Mouse (Mus musculus) embryonic facial prominence, embryonic 13.5 days (tissue): ENCODE measurements around the gene A430005L14Rik. TPM values are rescaled to one million over a fixed set of nuclear protein-coding genes. Genes with fewer than 3 reads are reported as not detected.

Source experiments
- ATAC-seq: fragments of 200-750 bp; cut with Nextera tagmentation; 2 replicates; pipeline ENCODE4 v1.8.0; 2017; ENCODE audit warnings: low read depth; ENCODE audit not compliant: insufficient number of reproducible peaks, insufficient read depth, low FRiP score, low TSS enrichment
- H3K27ac ChIP-seq: fragments of 300-500 bp; sonication (generic); 2 replicates; pipeline ENCODE4 v1.5.1; 2015; ENCODE audit warnings: moderate library complexity, mild to moderate bottlenecking, inconsistent platforms
- H3K27me3 ChIP-seq: fragments of 300-500 bp; sonication (generic); 2 replicates; pipeline ENCODE4 v1.6.1; 2015; ENCODE audit warnings: mild to moderate bottlenecking, inconsistent platforms
- H3K36me3 ChIP-seq: fragments of 300-500 bp; sonication (generic); 2 replicates; pipeline ENCODE4 v1.6.1; 2015; ENCODE audit warnings: mild to moderate bottlenecking, inconsistent platforms
- H3K4me1 ChIP-seq: fragments of 300-500 bp; sonication (generic); 2 replicates; pipeline ENCODE4 v1.6.1; 2015; ENCODE audit warnings: inconsistent platforms
- H3K4me2 ChIP-seq: fragments of 300-500 bp; sonication (generic); 2 replicates; pipeline ENCODE4 v1.6.1; 2015; ENCODE audit warnings: moderate library complexity, mild to moderate bottlenecking, inconsistent platforms
- H3K4me3 ChIP-seq: fragments of 300-500 bp; sonication (generic); 2 replicates; pipeline ENCODE4 v1.5.1; 2015; ENCODE audit warnings: mild to moderate bottlenecking, inconsistent platforms
- H3K9ac ChIP-seq: fragments of 300-500 bp; sonication (generic); 2 replicates; pipeline ENCODE4 v1.6.1; 2015; ENCODE audit warnings: mild to moderate bottlenecking, inconsistent platforms
- H3K9me3 ChIP-seq: fragments of 300-500 bp; sonication (generic); 2 replicates; pipeline ENCODE4 v1.6.1; 2016; ENCODE audit warnings: inconsistent platforms
- WGBS: fragments of 180-500 bp; shearing (Covaris S2); methylation state at CpG from one replicate; pipeline ENCODE4 v1.1.7; 2015; ENCODE audit warnings: mixed read lengths; 5-methylcytosine and 5-hydroxymethylcytosine counted together
- polyA plus RNA-seq: library from polyadenylated mRNA; unstranded; fragments of >200 nt; fragmentation: Nextera tagmentation; extraction: Ambion mirVana; gene quantifications from 2 replicates; pipeline ENCODE4 v1.2.1, GENCODE M21; 2015

The A430005L14Rik gene
- polyA plus RNA-seq, 1 experiment from 2014 or later, result 82.0 TPM

DNA sequence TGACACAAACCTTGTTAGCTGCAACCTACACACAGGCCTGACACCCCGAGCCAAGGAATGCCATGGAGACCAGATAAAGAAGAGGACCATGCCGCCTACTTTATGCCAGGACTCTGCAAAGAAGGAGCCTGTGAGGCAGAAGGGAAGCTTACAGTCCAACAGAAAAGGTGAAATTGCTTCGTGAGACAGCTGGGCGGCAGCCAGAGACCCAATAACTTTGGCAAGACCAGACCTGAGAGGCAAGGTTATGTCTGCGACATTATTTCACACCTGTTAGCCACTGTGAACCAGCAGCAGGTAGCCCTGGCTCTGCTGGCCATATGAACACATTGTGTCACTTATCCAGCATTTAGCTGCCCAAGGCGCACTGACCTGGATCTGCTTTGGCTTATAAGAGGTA lies 11.3 kb upstream of the A430005L14Rik start:
- H3K9ac ChIP-seq, result no peak overlapping the region
- H3K4me1 ChIP-seq, result peaks cover under 1% of the 10 kb centered on the region; the same call in 1 of the 2 replicates
- H3K4me3 ChIP-seq, result no peak overlapping the region
- peaks cover 25% of the 10 kb centered on the region; the same call in 1 of the 2 replicates for H3K27me3 ChIP-seq
- no peaks in the 10 kb centered on the region for H3K36me3 ChIP-seq
- H3K27ac ChIP-seq, result no peak overlapping the region
- 76% methylated on average over 6 of the region's 6 CpGs for WGBS
- H3K9me3 ChIP-seq, result no peaks in the 10 kb centered on the region
- H3K4me2 ChIP-seq, result no peak overlapping the region
- no peak for ATAC-seq

DNA sequence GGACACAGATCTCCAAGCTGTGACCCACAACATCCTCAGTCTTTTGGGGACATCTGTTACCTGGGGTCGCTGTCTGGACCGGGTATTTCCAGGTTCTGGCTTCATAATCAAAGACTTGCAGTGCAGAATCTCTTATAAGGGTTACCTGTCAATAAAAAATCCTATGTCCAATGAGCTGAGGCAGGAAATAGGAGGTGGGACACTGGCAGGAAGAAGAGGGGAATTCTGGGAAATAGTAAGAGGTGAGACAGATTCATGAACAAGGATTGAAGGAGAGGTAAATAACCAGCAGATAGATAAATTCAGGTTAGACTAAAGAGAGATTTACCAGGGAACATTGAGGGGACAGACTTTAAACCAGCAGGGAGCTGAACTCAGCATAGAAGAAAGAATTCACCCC lies 6.7 kb upstream of the A430005L14Rik start:
- Histone ChIP-seq H3K36me3 (no peaks in the 10 kb centered on the region), H3K27ac (no peak overlapping the region), H3K4me3 (no peak overlapping the region), H3K4me2 (no peak overlapping the region), H3K4me1 (peaks cover 23% of the 10 kb centered on the region), H3K9ac (no peak overlapping the region), H3K27me3 (peaks cover 20% of the 10 kb centered on the region), H3K9me3 (no peaks in the 10 kb centered on the region)
- WGBS, result 85% methylated on average over 2 of the region's 2 CpGs
- no peak for ATAC-seq

DNA sequence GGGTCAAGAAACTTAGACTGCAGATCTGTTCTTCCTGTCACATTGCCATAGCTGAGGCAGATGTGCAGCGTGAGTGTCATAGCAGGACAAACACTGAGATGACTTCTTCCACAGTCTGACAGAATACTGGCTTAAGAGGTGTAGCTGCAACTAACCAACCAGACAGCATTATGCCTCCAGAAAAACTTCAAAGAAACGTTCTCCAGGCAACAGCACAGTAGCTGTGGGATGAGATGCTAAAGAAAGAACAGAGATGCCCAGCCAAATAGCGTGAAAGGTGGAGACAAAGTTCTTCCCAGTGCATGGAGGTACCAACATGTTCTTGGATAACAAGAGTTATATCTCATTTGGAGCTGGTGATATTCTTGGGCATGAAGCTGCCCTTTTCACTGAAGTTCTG lies 5.9 kb upstream of the A430005L14Rik start:
- H3K9ac ChIP-seq, result no peak overlapping the region
- peaks cover 20% of the 10 kb centered on the region for H3K27me3 ChIP-seq
- no peak for ATAC-seq
- 0 out of 2 replicates have a peak overlapping the region, but pooled peaks have one; percentile 55 for H3K27ac ChIP-seq
- H3K9me3 ChIP-seq, result no peaks in the 10 kb centered on the region
- no peak overlapping the region for H3K4me3 ChIP-seq
- no peak overlapping the region for H3K4me2 ChIP-seq
- H3K36me3 ChIP-seq, result no peaks in the 10 kb centered on the region
- H3K4me1 ChIP-seq, result peaks cover 23% of the 10 kb centered on the region
- WGBS, result 62% methylated on average over 3 of the region's 3 CpGs

DNA sequence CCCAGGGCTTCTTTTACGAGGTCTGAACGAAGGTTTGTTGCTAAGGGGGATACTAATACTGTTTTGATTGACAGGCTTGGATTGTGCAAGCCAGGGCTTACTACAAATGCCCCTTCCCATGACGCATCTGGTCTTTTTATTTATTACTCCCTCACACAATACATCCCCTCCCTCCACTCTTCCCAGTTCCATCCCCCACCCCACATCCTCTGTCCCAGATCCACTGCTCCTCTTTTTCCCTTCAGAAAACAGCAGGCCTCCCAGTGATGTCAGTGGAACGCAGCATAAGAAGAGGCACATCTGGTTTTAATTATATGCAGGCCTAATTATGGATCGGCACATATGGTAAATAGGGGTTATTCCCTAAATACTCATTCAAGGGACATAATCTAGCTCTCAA lies 5.3 kb upstream of the A430005L14Rik start:
- Histone ChIP-seq H3K36me3 (no peaks in the 10 kb centered on the region), H3K4me1 (peaks cover 23% of the 10 kb centered on the region), H3K4me2 (peak overlapping the region; percentile 20; the same call in 1 of the 2 replicates), H3K27me3 (peaks cover 20% of the 10 kb centered on the region), H3K9ac (no peak overlapping the region), H3K27ac (peak overlapping the region; percentile 82), H3K9me3 (no peaks in the 10 kb centered on the region), H3K4me3 (no peak overlapping the region)
- 20% methylated on average over 5 of the region's 5 CpGs for WGBS
- 0 out of 2 replicates have a peak, but pooled peaks have one; percentile 37 for ATAC-seq

DNA sequence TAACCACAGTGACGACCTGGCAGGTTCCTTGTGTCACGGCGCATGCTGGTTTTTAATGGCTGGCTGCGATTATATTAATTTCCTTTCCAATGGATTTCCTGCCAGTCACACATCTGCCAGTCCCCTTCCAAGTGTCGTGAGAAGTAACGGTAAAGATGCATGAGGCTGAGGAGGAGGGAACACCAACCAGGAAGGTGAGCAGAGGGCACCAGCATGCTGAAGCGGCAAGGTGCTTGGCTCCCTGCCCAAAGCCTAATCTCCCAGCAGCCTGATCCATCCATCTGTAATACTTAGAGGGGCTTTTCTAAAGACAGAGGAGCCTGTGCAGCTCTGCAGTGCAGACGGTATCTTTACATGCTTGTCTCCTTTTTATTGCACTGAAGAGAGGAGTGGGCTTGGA lies 1.4 kb upstream of the A430005L14Rik start:
- Histone ChIP-seq H3K9me3 (no peaks in the 10 kb centered on the region), H3K27ac (no peak overlapping the region), H3K27me3 (peaks cover 6% of the 10 kb centered on the region; the same call in 1 of the 2 replicates), H3K4me1 (peaks cover 34% of the 10 kb centered on the region), H3K36me3 (peaks cover 14% of the 10 kb centered on the region), H3K4me3 (no peak overlapping the region), H3K4me2 (no peak overlapping the region), H3K9ac (no peak overlapping the region)
- WGBS, result 80% methylated on average over 8 of the region's 8 CpGs
- ATAC-seq, result no peak

DNA sequence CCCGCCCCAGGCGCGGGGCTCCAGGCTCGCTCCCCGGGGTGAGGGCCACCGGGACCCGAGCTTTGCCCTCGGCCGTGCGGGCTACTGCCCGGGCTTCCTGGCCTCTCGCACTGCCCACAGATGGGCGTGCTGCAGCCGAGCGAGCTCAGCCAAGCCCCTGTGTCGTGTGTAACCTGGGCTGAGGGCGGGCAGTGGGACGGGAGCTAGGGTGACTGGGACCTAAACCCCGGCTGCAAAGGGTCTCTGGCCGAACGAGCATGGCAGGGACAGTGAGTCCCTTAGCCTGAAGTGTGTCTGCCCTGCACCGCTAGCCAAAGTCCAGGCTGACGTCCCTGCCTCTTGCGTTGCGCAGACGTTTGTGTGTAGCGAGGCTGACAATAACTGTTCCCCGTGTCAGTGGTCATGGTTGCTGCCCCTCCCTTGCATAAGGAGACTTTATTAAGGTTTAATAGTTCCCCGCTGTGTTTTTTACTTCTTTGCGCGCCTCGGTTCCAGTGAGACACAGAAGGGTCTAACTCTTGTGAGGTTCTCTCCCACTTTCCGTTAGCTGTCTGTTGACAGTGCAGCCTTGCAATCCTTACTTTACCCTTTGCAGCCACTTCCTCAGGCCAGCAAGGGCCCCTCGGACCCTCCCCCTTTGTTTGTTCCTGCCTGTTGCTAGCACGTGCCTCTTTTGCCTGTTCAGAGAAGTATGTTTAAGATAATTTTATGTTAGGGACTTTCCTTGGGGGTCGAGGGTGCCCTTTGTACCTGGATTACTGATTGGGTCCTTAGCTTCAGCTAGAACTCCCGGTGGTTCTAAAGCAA lies 610 bp downstream of the A430005L14Rik start:
- no peak; the same call in 1 of the 2 replicates for ATAC-seq
- Histone ChIP-seq H3K4me3 (peak overlapping the region; percentile 76), H3K9me3 (no peaks in the 10 kb centered on the region), H3K9ac (peak overlapping the region; percentile 92), H3K36me3 (peaks cover 33% of the 10 kb centered on the region), H3K4me2 (peak overlapping the region; percentile 86), H3K27me3 (peaks cover 6% of the 10 kb centered on the region; the same call in 1 of the 2 replicates), H3K27ac (peak overlapping the region; percentile 95), H3K4me1 (peaks cover 15% of the 10 kb centered on the region)
- under 1% methylated on average over 36 of the region's 37 CpGs for WGBS

DNA sequence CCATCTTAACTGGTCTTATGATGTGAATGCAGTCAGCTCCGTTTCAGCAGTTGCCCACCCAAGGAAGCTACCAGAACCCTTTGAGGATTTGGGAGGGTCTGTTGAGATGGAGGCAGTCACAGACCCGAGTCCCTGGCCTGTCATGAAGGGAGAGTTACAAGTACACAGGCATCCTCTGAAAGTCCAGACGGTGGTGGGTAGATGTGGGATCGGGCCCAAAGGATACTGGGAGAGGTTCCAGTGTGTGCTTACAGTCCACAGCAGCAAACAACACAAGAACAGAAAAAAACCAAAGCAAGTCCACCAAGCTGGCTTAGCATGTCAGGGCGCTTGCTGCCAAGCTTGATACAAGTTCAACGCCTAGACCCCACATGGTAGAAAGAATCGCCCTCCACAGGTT lies 5.6 kb downstream of the A430005L14Rik start:
- Histone ChIP-seq H3K4me2 (no peak overlapping the region), H3K4me3 (no peak overlapping the region), H3K9me3 (no peaks in the 10 kb centered on the region), H3K36me3 (peaks cover 80% of the 10 kb centered on the region), H3K9ac (no peak overlapping the region), H3K27me3 (no peaks in the 10 kb centered on the region), H3K27ac (no peak overlapping the region), H3K4me1 (peaks cover 11% of the 10 kb centered on the region)
- ATAC-seq, result no peak
- WGBS, result 82% methylated on average over 7 of the region's 7 CpGs

DNA sequence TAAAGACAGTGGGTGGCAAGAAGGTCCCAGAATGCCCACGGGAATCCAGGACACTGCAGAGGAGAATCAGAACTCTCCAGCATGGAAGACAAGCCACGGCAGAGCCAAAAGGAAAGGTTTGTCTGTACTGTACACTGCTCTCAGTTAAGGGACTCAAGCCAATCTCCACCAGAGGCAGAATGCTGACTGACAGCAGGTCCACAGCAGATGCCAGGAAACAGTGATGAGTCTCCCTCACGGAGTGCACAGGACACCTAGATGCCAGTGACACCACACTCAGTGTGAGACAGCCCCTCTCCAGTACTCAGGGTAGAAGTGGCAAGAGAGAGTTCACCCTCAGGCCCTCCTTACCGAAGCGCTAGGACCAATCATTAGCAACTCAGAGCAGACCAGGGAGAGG lies 9.6 kb downstream of the A430005L14Rik start:
- Histone ChIP-seq H3K4me1 (no peaks in the 10 kb centered on the region), H3K9me3 (no peaks in the 10 kb centered on the region), H3K27me3 (no peaks in the 10 kb centered on the region), H3K4me3 (no peak overlapping the region), H3K36me3 (peaks cover 88% of the 10 kb centered on the region), H3K27ac (no peak overlapping the region), H3K4me2 (no peak overlapping the region), H3K9ac (no peak overlapping the region)
- WGBS, result 85% methylated on average over 5 of the region's 5 CpGs
- ATAC-seq, result no peak

DNA sequence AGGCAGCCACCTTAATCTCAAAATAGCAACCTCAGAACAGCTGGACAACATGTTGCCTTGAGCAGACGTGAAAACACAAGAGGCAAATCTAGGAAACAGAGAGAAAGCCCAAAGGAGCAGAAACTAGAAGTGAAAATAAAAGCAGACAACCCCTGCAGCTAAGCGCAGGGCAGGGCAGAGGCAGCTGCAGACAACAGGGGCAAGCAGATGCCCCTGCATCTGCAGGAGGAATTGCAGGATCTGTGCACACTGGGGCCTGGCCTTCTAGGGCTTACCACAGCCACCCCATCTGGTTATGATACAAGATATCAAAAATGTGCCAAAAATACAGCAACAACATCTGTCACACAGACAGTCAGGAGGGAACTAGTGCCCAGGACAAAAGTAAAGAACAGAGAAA lies 10.5 kb downstream of the A430005L14Rik start:
- Histone ChIP-seq H3K36me3 (peaks cover 81% of the 10 kb centered on the region), H3K4me2 (no peak overlapping the region), H3K4me1 (no peaks in the 10 kb centered on the region), H3K27ac (peak overlapping the region; percentile 40; the same call in 1 of the 2 replicates), H3K9ac (peak overlapping the region; percentile 27; the same call in 1 of the 2 replicates), H3K4me3 (no peak overlapping the region), H3K9me3 (no peaks in the 10 kb centered on the region), H3K27me3 (no peaks in the 10 kb centered on the region)
- no peak for ATAC-seq
- WGBS, result 74% methylated on average over 2 of the region's 2 CpGs

DNA sequence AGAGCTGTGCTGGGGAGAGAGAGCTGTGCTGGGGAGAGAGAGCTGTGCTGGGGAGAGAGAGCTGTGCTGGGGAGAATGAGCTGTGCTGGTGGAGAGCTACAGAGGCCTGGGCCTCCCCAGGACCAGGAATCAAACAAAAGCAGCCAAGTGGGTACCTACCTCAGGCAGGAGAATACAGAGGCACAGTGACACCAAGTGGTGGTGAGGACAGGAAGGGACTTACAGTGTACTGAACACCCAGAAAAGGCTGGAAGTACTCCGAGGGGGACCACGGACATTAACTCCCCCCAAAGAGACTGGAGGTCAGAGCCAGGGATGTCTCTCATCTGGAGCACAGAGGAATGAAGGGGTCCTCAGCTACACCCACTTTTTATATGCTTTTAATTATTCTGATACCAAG lies 11.0 kb downstream of the A430005L14Rik start:
- H3K4me2 ChIP-seq, result no peak overlapping the region
- H3K9ac ChIP-seq, result no peak overlapping the region
- peak overlapping the region; percentile 64 for H3K27ac ChIP-seq
- WGBS, result 77% methylated on average over 2 of the region's 2 CpGs
- no peak for ATAC-seq
- H3K4me1 ChIP-seq, result no peaks in the 10 kb centered on the region; the same call in 1 of the 2 replicates
- H3K36me3 ChIP-seq, result peaks cover 76% of the 10 kb centered on the region
- no peaks in the 10 kb centered on the region for H3K9me3 ChIP-seq
- H3K27me3 ChIP-seq, result no peaks in the 10 kb centered on the region
- H3K4me3 ChIP-seq, result no peak overlapping the region

DNA sequence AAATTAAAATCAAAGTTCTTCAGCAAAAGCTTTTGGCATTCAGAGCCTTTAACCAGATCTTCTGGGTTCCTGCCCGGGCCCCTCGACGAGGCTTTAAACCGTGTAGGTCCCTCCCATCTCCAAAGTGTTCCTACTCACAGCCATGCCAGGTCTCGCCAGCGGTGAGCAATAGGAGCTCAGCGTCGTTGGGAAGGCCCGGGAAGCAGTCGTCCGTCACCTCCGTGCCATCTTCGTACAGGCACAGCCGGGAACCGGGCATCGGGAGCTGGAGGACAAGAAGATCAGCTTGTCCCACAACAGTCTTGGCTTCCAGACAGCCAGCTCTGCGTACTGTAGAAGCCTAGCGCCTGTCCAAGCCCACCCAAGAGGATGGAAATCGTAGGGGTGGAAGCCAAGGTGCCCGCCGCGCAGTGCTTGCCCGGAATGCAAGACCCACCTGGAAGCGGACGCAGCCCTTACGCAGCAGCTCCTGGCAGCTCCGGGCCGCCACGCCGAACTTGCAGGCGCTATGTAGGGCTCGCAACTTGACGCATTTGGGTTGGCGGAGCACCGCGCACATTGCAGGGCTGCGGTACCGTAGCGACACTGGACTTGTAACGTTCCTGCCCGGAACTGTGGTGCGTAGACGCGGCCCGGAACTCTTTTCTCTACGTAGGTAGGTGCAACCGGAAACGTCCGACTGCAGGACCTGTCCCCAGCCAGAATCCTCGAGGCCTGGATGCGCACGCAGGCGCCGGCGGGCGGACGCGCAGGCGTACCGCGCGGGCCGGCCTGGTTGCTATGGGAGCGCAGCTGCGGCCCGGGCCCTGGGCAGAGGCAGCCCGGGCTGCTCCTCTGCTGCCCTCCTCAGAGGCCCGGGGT lies 17.6 kb downstream of the A430005L14Rik start, which contains the start of the genes Dffb and Cep104:
Gene Dffb, minus strand, starts transcription at position 696 of the 861 bp plus-strand sequence.
Gene Cep104, plus strand, starts transcription at position 764 of the 861 bp plus-strand sequence.
- H3K27ac ChIP-seq, result peak within 1 kb of the TSS; percentile 39; the same call in 1 of the 2 replicates
- H3K4me2 ChIP-seq, result peak within 1 kb of the TSS; percentile 92
- H3K9me3 ChIP-seq, result no peaks in the 10 kb centered on the region
- peaks cover 25% of the 10 kb centered on the region for H3K4me1 ChIP-seq
- no peaks in the 10 kb centered on the region for H3K27me3 ChIP-seq
- peak; percentile 90 for ATAC-seq
- WGBS, result 1% methylated on average over 68 of the region's 68 CpGs
- H3K9ac ChIP-seq, result peak within 1 kb of the TSS; percentile 94
- H3K4me3 ChIP-seq, result peak within 1 kb of the TSS; percentile 99
- peaks cover 33% of the 10 kb centered on the region for H3K36me3 ChIP-seq
